Mouse (Mus musculus): ENCODE results near the gene Galm.

Gene Galm

GRCm38 (mm10) chr17:80128476-80128990 lies 1.3 kb downstream of the Galm start:
- no peak for DNase-seq (ENCODE audit: low spot score)

GRCm38 (mm10) chr17:80129387-80129786 lies 2.1 kb downstream of the Galm start:
- no peak for DNase-seq (ENCODE audit: low spot score)

- no peak for DNase-seq (ENCODE audit: low spot score)
Measured at GRCm38 (mm10) chr17:80130718-80131430, 3.6 kb downstream of the Galm start.

GRCm38 (mm10) chr17:80131431-80131766 lies 4.1 kb downstream of the Galm start:
- DNase-seq (ENCODE audit: low spot score), result no peak

- no peak for DNase-seq (ENCODE audit: low spot score)
Measured at GRCm38 (mm10) chr17:80131838-80132237, 4.6 kb downstream of the Galm start.

GRCm38 (mm10) chr17:80132502-80132901 lies 5.2 kb downstream of the Galm start:
- DNase-seq (ENCODE audit: low spot score), result no peak

- no peak for DNase-seq (ENCODE audit: low spot score)
Measured at GRCm38 (mm10) chr17:80138434-80139162, 11.3 kb downstream of the Galm start.

GRCm38 (mm10) chr17:80139753-80140444 lies 12.6 kb downstream of the Galm start:
- DNase-seq (ENCODE audit: low spot score), result no peak

- no peak for DNase-seq (ENCODE audit: low spot score)
Measured at GRCm38 (mm10) chr17:80143478-80144232, 16.4 kb downstream of the Galm start.

- no peak for DNase-seq (ENCODE audit: low spot score)
Measured at GRCm38 (mm10) chr17:80145210-80145609, 17.9 kb downstream of the Galm start.

- no peak for DNase-seq (ENCODE audit: low spot score)
Measured at GRCm38 (mm10) chr17:80145771-80146170, 18.5 kb downstream of the Galm start.

- DNase-seq (ENCODE audit: low spot score), result no peak
Measured at GRCm38 (mm10) chr17:80148053-80148994, 21.1 kb downstream of the Galm start.

GRCm38 (mm10) chr17:80148995-80149388 lies 21.7 kb downstream of the Galm start:
- no peak for DNase-seq (ENCODE audit: low spot score)

GRCm38 (mm10) chr17:80151353-80151752 lies 24.1 kb downstream of the Galm start:
- no peak for DNase-seq (ENCODE audit: low spot score)

GRCm38 (mm10) chr17:80152767-80153630 lies 25.7 kb downstream of the Galm start:
- DNase-seq (ENCODE audit: low spot score), result no peak

- DNase-seq (ENCODE audit: low spot score), result no peak
Measured at GRCm38 (mm10) chr17:80153631-80154030, 26.4 kb downstream of the Galm start.

- DNase-seq (ENCODE audit: low spot score), result no peak
Measured at GRCm38 (mm10) chr17:80156905-80157304, 29.6 kb downstream of the Galm start.

GRCm38 (mm10) chr17:80157489-80157888 lies 30.2 kb downstream of the Galm start:
- no peak for DNase-seq (ENCODE audit: low spot score)

GRCm38 (mm10) chr17:80160454-80160853 lies 33.2 kb downstream of the Galm start:
- peak; percentile 36 for DNase-seq (ENCODE audit: low spot score)

- DNase-seq (ENCODE audit: low spot score), result no peak
Measured at GRCm38 (mm10) chr17:80163991-80164390, 36.7 kb downstream of the Galm start.
